Mouse (Mus musculus) embryonic facial prominence, embryonic 14.5 days (tissue): ENCODE data around the gene Kcnip2. TPM values are rescaled to one million over a fixed set of nuclear protein-coding genes. Genes with fewer than 3 reads are reported as not detected.

Source experiments
- ATAC-seq: fragments of 200-750 bp; cut with Nextera tagmentation; 2 replicates; pipeline ENCODE4 v1.8.0; 2017; ENCODE audit warnings: low read depth, moderate number of reproducible peaks, moderate TSS enrichment
- DNase-seq: peaks from one replicate; pipeline ENCODE4 v3.0.0-alpha.2; 2015; ENCODE audit warnings: low spot score
- H3K27ac ChIP-seq: fragments of 300-500 bp; sonication (generic); replicated peaks from 2 replicates; pipeline ENCODE4 v1.5.1; 2014; ENCODE audit warnings: low read depth, mild to moderate bottlenecking, low read length, moderate library complexity
- H3K27me3 ChIP-seq: fragments of 300-500 bp; sonication (generic); replicated peaks from 2 replicates; pipeline ENCODE4 v1.6.1; 2014; ENCODE audit warnings: low read length; ENCODE audit not compliant: control insufficient read depth, insufficient read depth
- H3K36me3 ChIP-seq: fragments of 300-500 bp; sonication (generic); 2 replicates; pipeline ENCODE4 v1.6.1; 2014; ENCODE audit warnings: low read length, mixed read lengths; ENCODE audit not compliant: control insufficient read depth, insufficient read depth
- H3K4me1 ChIP-seq: fragments of 300-500 bp; sonication (generic); 2 replicates; pipeline ENCODE4 v1.6.1; 2014; ENCODE audit warnings: antibody characterized with exemption, low read length; ENCODE audit not compliant: control insufficient read depth, insufficient read depth
- H3K4me2 ChIP-seq: fragments of 300-500 bp; sonication (generic); 2 replicates; pipeline ENCODE4 v1.6.1; 2014; ENCODE audit warnings: low read depth, mild to moderate bottlenecking, low read length, moderate library complexity, mixed read lengths
- H3K4me3 ChIP-seq: fragments of 300-500 bp; sonication (generic); 2 replicates; pipeline ENCODE4 v1.5.1; 2014; ENCODE audit warnings: low read depth, mild to moderate bottlenecking, low read length
- H3K9ac ChIP-seq: fragments of 300-500 bp; sonication (generic); 2 replicates; pipeline ENCODE4 v1.6.1; 2014; ENCODE audit warnings: low read depth, mild to moderate bottlenecking, low read length, moderate library complexity, mixed read lengths
- H3K9me3 ChIP-seq: fragments of 300-500 bp; sonication (generic); 2 replicates; pipeline ENCODE4 v1.6.1; 2016; ENCODE audit warnings: low read length; ENCODE audit not compliant: control insufficient read depth
- WGBS: fragments of 180-500 bp; shearing (Covaris S2); extraction: QIAGEN DNeasy Blood & Tissue Kit; methylation state at CpG from one replicate; pipeline ENCODE4 v1.1.7; 2014; 5-methylcytosine and 5-hydroxymethylcytosine counted together
- polyA plus RNA-seq: library from polyadenylated mRNA; unstranded; fragments of >200 nt; fragmentation: Nextera tagmentation; extraction: Ambion mirVana; gene quantifications from 2 replicates; pipeline ENCODE4 v1.2.1, GENCODE M21; 2014

Kcnip2 gene
- polyA plus RNA-seq, 1 experiment from 2014 or later, result 1.5 TPM

DNA sequence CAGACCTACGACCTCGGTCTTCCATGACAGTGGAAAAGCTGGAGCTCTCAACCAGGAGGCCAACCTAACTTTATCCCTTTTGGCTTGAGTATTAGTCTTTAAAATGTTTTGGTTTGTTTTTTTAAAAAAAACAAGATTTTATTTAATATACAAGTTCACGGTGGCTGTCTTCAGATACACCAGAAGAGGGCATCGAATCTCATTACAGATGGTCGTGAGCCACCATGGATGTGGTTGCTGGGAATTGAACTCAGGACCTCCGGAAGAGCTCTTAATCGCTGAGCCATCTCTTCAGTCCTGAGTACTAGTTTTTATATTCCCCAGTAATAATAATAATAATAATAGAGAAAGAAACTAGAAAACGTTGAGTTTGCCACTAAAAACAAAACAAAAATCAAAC, 34.2 kb downstream of the Kcnip2 start:
- no peak for ATAC-seq
- H3K27ac ChIP-seq, result no peak overlapping the region

DNA sequence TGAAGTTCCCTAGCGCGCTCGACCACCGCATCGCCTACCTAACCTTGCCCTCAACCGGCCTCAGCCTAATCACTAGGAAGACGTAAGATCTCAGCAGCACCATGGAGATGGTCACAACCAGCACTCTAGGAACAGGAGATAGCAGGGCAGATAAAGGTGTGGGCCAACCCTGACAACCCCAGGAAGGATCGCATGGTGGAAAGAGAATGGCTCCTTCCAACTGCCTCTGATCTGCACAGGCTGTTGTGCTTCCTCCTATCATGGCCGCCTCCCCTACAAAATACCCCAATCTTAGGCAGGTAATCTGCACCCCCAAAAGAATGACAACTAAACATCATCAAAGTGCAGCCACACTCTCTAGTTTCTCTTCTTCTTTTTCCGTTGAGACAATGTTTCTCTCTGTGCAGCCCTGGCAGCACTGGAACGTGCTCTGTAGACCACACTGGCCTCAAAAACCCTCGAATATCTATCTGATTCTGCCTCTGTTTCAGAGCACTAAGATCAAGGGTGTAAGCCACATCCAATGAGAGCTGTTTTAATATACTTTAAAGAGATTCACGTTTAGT, 35.4 kb downstream of the Kcnip2 start:
- peak overlapping the region; percentile 98; the same call in 1 of the 2 replicates for H3K9ac ChIP-seq

More for the DNA sequence above, 34.2 kb downstream of the Kcnip2 start:
- Histone ChIP-seq H3K9me3 (no peaks in the 10 kb centered on the region), H3K4me1 (peaks cover 18% of the 10 kb centered on the region), H3K9ac (peak overlapping the region; percentile 98; the same call in 1 of the 2 replicates), H3K36me3 (peaks cover 44% of the 10 kb centered on the region), H3K4me2 (peak overlapping the region; percentile 71), H3K4me3 (peak overlapping the region; percentile 100), H3K27me3 (no peaks in the 10 kb centered on the region)
- no peak for DNase-seq
- 61% methylated on average over 8 of the region's 8 CpGs for WGBS

DNA sequence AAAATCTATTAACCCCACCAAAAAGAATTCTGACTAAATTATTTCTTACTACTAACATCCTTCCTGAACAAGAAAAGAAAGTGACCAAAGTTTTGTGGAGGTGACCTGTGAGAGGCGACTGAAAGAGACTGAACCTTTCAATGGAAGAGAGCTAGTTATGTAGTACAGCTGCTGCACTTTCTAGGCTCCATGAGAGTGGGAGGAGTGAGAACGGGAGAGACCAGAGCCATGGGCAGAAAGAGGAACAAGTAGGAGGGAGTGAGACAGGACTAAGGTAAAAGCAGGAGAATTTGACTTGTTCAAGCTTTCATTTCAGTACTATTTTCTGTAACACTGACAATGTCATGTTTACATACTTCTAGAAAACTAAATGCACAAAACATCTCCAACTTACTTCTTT, 40.4 kb downstream of the Kcnip2 start:
- Histone ChIP-seq H3K27me3 (no peaks in the 10 kb centered on the region), H3K4me1 (peaks cover under 1% of the 10 kb centered on the region), H3K9me3 (no peaks in the 10 kb centered on the region), H3K9ac (no peak overlapping the region), H3K4me2 (no peak overlapping the region), H3K27ac (no peak overlapping the region), H3K4me3 (no peak overlapping the region), H3K36me3 (peaks cover 98% of the 10 kb centered on the region)
- no peak for DNase-seq
- ATAC-seq, result no peak
- 76% methylated on average over 2 of the region's 2 CpGs for WGBS

More for the DNA sequence above, 35.4 kb downstream of the Kcnip2 start:
- H3K9me3 ChIP-seq, result no peaks in the 10 kb centered on the region
- no peak for ATAC-seq
- peaks cover 18% of the 10 kb centered on the region for H3K4me1 ChIP-seq
- no peak overlapping the region for H3K4me3 ChIP-seq
- H3K27ac ChIP-seq, result no peak overlapping the region
- peak overlapping the region; percentile 71 for H3K4me2 ChIP-seq
- peaks cover 57% of the 10 kb centered on the region for H3K36me3 ChIP-seq
- DNase-seq, result no peak
- WGBS, result 85% methylated on average over 13 of the region's 13 CpGs
- no peaks in the 10 kb centered on the region for H3K27me3 ChIP-seq

DNA sequence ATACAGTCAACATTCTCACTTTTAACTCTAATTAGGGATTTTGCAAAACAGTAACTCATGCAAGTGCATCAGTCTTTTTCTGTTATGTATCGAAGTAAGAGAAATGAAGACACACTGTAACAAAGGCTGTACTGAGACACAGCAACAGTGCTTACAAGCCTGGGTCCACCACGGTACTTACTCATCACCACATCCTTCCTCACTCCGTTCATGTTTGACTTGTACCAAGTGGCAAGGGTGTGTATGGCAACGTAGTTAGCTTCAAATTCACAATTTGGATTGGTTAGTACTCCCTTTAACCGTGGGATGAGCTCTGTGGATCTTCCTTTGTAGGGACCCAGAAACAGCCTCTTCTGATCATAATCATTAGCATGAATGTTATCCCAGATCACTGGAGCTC, 44.4 kb downstream of the Kcnip2 start:
- Histone ChIP-seq H3K36me3 (peaks cover 98% of the 10 kb centered on the region), H3K9me3 (no peaks in the 10 kb centered on the region), H3K4me2 (no peak overlapping the region), H3K27me3 (no peaks in the 10 kb centered on the region), H3K27ac (no peak overlapping the region), H3K4me1 (no peaks in the 10 kb centered on the region), H3K4me3 (no peak overlapping the region), H3K9ac (no peak overlapping the region)
- no peak for DNase-seq
- ATAC-seq, result no peak
- WGBS, result 92% methylated on average over 5 of the region's 5 CpGs

DNA sequence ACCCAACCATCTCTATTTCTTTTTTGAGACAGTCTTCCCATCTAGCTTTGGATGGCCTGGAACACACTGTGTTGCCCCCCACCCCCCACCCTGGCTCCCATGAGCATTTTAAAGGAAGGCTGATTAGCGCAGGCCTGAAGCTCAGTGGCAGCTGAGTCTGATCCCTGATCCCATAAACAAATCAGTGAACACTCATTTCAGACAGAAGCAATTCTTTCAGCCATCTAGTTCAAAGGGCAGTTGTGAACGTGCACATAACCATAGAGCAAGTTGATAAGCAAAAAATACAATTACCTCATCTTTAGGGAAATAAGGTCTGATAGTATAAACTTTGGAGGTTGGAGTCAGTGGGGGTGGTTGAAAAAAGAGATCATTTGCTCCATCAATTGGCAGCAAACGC, 55.1 kb downstream of the Kcnip2 start:
- H3K4me3 ChIP-seq, result no peak overlapping the region
- H3K9me3 ChIP-seq, result no peaks in the 10 kb centered on the region
- H3K36me3 ChIP-seq, result peaks cover 93% of the 10 kb centered on the region
- no peak overlapping the region for H3K4me2 ChIP-seq
- no peaks in the 10 kb centered on the region for H3K4me1 ChIP-seq
- no peaks in the 10 kb centered on the region for H3K27me3 ChIP-seq
- no peak overlapping the region for H3K27ac ChIP-seq
- H3K9ac ChIP-seq, result no peak overlapping the region
- ATAC-seq (no peak), DNase-seq (no peak)
- 80% methylated on average over 3 of the region's 3 CpGs for WGBS

DNA sequence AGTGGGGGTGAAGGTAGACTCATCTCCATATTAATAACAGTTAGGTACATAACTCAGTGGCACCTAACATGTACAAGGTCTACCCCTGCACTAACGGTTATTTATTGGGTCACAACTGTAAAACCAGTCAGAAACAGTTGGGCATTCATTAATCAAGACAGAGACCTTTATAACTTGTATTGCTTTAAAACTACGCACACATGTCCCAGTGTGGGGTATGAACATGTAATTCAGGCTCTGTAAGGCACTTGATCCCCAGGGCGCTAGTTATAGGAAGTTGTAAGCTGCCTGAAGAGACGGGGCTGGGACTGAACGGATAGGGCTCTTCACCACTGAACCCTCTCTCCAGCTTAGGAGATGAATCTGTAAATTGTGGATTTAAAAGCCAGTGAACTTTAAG, 57.2 kb downstream of the Kcnip2 start:
- H3K4me2 ChIP-seq, result no peak overlapping the region
- no peaks in the 10 kb centered on the region for H3K4me1 ChIP-seq
- DNase-seq (no peak), ATAC-seq (no peak)
- H3K27ac ChIP-seq, result no peak overlapping the region
- no peaks in the 10 kb centered on the region for H3K9me3 ChIP-seq
- no peak overlapping the region for H3K9ac ChIP-seq
- H3K27me3 ChIP-seq, result no peaks in the 10 kb centered on the region
- no peak overlapping the region for H3K4me3 ChIP-seq
- H3K36me3 ChIP-seq, result peaks cover 94% of the 10 kb centered on the region
- 86% methylated on average over 5 of the region's 5 CpGs for WGBS

DNA sequence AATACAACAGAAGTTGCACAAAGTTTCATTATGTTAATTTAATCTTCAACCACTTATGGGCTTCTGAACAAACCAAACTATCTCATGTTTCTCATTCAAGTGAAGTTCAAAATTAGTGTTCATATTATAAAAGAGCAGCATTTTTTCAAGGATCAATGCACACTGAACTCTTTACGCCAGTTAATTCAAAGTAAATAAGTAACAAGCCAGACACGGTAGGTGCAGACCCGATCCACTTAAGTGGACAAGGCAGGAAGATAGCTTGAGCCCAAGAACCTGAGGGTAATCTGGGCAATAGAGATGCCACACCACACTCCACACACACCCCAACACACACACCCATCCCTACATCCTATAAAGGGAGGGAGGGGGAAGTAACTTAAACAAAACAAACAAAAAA, 62.3 kb downstream of the Kcnip2 start:
- Histone ChIP-seq H3K4me2 (no peak overlapping the region), H3K4me1 (no peaks in the 10 kb centered on the region; the same call in 1 of the 2 replicates), H3K4me3 (no peak overlapping the region), H3K27me3 (no peaks in the 10 kb centered on the region), H3K36me3 (peaks cover 79% of the 10 kb centered on the region), H3K9me3 (no peaks in the 10 kb centered on the region), H3K9ac (no peak overlapping the region), H3K27ac (no peak overlapping the region)
- WGBS, result 84% methylated on average over 3 of the region's 3 CpGs
- DNase-seq (no peak), ATAC-seq (no peak)

DNA sequence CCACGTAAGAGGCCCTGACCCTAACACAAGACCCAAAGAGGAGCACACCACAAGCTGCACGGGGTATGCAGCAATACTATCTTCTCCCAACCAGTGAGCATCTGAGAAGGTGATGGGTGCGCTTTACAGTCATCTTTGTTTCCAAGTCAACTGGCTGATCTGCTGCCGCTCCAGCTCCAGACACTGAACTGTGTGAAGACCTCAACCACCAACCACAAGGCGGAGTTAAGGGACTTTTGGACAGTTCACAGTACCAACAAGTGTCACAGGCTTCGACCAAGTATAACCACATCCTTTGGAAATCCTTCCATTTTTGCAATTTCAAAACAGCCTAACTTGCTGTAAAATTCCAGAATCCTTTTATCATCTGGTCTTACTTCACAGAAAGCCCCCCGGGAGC, 64.0 kb downstream of the Kcnip2 start:
- Histone ChIP-seq H3K36me3 (peaks cover 62% of the 10 kb centered on the region), H3K27me3 (no peaks in the 10 kb centered on the region), H3K9me3 (no peaks in the 10 kb centered on the region), H3K27ac (no peak overlapping the region), H3K4me3 (no peak overlapping the region), H3K4me1 (no peaks in the 10 kb centered on the region; the same call in 1 of the 2 replicates), H3K9ac (no peak overlapping the region), H3K4me2 (no peak overlapping the region)
- ATAC-seq (no peak), DNase-seq (no peak)
- 92% methylated on average over 7 of the region's 7 CpGs for WGBS
